Mouse (Mus musculus) cerebellum, adult 8-10 months (tissue): ENCODE data around the gene Notch2.

Source experiments
- DNase-seq: peaks from one replicate; pipeline ENCODE4 v3.0.0; 2022

Gene Notch2

DNA sequence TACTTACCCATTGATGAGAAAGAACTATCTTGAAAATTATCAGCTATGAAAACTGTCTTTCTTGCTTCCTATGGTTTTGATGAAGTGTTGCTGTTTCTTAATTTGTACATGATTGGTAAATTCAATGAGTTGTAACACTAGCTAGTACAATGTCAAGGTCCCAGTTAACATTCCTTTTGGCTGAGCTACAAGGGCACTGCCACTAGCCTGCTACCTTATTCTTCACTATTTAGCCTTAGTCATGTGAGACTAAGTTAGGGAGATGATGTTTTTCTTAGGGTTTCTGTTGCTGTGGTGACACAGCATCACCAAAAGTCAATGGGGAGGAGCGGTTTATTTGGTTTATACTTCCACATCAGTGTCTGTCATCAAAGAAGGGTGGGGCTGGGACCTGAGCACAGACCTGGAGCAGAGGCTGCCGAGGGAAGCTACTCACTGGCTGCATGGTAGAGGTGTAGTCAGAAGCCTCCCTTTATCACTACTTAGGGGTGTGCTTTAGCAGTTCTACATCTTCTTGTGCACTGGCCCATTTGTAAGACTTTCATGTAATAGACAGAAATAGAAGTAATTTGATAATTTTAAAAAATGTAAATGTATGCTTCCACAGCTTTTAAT, 66.4 kb downstream of the Notch2 start:
- no peak for DNase-seq

DNA sequence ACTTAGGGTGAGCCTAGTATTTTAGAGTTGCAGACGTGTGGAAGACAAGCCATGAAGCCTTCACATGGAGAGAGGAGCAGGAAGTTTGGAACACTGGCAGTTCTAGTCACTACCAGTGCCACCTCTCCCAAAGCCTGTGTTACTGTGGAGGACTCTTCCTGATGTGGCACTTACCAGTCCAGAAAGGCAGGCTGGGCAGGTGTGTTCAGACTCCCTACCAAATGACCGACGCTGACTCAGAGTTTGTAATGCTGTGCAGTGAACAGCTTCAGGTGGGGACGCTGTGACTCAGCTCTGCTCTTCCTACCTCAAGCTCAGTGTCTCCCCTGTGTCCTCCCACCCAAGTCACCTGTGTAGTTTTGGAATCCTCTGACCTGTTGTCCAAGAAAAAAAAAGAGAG, 67.3 kb downstream of the Notch2 start:
- DNase-seq = no peak

DNA sequence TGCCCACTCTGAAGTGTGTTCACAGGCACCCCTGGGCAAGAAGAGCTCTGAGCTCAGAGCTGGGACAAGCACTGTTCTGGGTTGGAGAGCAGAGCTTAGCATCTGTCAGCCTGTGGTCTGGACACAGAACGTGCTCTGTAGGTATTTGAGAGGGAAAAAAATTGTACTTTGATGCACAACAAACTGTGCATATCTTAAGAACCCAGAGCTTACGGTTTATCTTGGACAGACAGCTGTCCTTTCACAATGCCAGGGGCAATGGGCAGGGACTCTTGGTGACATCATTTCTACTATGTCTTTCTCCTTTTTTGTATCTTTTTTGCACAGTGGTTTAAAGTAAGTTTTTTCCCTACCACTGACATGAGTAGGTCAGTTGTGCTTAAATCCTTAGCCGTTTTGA, 68.9 kb downstream of the Notch2 start:
- no peak for DNase-seq

DNA sequence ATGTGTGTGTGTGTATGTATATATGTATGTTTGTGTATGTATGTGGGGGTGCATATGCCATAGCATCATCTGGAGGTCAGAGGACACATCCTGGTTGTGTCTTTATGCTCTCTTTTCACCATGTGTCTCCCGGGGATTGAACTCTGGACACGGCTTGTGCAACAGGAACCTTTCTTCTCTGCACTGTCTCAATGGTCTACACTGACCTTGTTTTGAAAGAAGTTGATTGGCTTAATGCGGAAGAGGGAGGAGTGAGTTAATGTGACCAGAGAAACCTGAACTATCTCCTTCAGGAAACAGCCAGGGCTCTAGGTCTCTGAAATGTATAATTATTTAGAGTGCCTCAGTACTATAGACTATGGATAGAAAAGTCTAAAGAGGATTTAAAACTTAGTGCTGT, 69.6 kb downstream of the Notch2 start:
- no peak for DNase-seq

DNA sequence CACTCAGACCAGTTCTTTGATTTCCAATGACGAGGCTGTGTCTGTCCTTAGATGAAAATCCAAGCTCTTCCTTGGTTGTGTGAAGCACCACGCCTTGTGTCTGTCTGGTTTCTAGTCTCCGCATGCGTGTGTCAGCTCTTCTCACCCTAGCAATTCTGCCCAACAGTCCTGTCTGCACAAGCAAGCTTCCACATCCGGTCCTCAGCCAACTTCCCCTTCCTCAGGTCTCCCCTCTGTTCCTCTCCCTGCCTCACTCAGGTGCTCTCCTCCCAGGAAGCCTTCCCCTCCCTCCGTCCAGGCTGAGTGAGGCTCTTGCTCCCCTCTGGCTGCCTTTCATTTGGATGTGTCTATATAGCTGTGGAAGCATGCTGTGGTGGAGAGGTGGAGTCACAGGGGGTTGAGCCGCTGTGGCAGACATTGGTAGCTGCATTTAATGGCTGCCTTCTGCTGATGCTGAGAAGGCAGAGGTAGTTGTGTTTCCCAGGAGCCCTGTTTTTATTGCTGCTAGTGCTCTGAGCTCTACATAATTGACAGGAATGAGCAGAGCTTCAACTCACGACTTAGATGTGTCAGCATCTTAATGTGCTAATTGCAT, 70.8 kb downstream of the Notch2 start:
- no peak for DNase-seq

DNA sequence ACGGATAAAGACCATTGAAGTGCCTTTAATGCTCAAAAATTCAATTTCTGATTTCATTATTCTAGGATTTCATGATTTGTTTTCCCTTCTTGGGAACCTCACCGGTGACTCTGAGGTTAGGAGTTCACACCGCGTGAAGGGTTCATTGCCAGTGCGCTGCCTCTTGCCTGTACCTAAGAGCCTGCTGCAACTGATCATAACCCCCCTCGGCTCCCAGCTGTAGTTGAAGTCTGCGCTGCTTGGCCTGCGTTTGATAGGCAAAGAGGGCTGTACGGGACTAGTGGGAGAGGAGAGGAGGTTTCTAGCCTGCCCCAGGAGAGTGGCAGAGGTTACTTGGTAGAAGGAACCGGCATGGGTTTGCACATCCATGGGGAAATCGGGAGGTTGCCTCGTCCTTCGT, 71.5 kb downstream of the Notch2 start:
- DNase-seq = no peak

DNA sequence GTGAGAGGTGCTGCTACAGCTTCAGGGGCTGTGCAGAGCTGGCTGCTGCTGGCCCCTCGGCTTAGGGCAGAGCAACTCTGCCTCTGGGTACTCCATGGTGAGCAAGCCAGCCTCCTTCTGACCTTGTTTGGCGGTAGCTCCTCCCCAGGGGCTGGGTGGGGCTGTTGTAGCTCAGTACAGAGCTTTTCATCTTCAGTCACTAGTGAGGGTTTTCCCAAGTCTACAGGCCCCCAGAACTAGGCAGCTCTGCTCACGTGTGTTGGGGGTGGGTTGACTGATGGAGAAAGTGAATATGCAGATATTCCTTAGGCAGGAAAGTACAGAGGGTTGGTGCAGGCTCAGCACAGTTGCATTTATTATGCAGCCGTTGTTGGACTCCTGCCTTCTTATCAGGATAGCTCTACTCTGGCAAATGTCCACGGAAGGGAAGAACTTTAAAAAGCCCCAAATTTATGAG, 72.5 kb downstream of the Notch2 start:
- DNase-seq = no peak

DNA sequence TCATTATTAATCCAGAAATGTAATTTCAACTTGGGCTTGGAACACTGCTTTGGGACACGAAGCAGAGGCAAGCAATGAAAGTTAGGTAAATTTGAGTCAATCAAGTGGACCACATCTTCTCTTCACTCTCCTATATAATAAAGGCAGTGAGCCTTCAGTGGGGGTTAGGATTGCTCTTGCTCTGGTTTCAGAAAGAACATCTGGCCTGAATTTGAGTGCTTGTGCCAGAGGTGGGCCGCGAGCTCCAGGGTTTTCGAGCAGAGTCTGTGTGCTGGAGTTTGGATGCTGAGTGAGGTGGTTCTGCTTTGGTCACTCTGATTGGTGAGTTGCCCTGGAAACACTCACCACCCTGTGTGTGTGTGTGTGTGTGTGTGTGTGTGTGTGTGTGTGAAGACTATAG, 73.1 kb downstream of the Notch2 start:
- no peak for DNase-seq

DNA sequence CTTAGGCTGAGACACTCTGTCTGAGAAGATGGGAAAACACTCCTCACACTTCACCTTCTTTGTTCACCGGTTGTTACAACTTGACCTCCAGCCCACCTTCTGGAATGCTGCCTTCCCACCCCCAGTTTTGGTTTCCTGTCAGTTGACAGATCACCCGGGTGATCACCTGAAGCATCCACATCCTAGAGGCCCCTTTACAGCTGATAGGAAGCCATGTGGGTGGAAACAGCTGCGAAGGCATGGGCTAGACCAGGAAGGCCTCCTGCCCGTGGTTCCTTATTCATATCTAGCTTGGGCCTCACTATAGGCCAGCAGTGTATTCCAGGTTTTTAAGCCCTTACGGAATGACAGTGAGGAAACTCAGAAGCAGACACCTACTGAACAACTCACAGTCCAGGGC, 73.5 kb downstream of the Notch2 start:
- DNase-seq = no peak

DNA sequence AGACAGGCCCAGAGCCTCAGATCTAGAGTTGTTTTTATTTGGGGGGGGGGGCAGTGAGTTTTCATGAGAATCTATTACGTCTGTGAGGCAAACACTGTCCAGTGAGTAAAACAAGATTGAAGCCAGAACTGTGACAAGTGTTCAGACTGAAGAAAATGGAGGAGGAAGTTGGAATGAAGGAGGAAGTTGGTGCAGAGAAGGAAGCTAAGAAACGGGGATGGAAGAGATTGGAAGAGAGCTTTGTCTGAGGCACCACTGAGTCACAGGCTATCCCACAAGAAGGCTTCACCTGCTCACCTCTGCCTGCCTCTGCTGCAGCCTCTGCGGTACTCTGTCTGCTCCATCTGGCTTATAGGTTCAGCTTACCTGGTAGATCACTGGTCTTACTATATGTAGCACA, 74.2 kb downstream of the Notch2 start:
- DNase-seq = no peak

DNA sequence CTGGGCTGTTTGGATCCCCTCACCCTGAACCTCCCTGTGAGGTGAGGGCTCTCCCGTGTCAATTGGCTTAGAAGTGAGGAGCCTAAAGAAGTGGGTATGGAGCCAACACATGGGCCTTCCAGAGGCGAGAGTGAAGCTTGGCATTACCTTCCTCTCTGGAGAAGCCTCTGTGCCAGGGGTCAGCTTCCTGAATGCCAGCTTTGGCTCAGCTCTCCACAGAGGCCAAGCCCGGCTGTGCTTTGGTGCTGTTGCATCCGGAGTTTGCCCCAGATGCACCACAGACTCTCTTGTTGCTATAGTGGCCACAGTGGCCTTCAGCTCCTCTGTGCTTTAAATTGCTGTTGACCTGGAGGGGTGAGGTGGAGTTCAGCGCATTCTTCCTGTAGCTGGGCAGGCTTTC, 76.4 kb downstream of the Notch2 start:
- DNase-seq = no peak

DNA sequence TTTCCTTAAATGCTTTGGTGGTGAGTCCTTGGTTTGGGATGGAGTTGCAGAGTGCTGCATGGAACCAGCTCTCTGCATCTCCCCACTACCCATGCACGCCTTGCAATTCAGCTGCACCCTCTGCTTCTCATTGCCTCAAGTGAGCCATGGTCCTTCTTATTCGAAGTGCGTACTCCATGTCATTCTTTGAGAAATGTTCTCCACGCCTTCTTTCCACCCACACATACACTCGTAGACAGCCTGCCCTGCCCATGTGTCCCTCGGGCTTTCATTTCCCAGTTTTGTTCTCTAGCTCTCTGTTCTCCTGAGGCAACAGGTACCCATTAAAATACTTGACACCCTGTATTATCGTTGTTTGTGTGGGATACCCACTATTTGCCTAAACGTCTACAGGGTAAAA, 76.8 kb downstream of the Notch2 start:
- no peak for DNase-seq

DNA sequence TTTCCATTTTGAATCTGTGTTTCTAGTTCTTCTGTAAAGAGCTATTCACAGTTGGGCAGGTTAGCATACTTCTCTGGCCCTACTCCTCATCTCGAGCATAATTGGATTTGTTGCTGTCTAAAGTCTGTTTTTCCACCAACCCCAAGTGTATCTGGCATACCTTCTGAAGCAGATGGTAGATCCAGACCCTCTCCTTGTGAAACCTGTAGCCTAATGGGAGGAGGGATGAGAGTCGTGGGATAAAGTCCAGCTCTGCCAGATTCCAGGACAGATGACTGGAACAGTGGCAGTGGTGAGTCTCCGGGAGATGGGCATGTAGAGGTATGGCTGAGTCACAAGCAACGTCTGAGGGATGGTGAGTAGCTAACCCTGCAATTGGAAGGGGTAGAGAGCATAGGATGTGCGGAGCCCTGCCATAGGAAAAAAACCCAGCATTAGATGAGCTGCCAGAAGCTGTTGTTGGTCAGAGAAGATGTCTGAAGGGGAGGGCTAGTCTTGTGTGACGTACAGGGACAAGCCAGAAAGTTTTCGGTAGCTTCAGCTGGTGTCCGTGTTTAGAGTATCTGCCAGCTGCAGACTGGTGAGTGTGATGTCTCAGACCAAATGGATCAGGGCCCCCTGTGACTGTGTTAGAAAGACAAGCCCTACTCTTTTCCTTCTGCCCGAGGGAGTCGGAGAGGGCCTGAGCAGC, 79.5 kb downstream of the Notch2 start:
- no peak for DNase-seq

DNA sequence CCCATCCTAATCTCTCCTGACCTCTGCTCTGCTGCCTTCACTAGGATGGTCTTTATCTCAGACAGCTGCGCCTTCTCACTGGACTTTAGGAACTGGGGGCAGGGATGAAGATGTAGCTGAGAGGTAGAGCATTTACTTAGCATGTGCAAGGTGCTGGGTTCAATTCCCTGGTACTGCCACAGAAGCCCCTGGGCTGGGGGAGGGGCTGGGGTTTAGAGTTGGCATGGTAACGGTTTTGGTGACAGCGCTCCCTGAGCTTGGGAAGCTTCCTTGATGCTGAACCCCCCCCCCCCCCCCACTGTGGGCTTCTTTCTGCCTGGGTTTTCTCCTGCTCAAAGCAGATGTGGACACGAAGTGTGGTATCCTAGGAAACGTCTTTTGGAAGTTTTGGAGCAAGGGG, 80.6 kb downstream of the Notch2 start:
- no peak for DNase-seq

DNA sequence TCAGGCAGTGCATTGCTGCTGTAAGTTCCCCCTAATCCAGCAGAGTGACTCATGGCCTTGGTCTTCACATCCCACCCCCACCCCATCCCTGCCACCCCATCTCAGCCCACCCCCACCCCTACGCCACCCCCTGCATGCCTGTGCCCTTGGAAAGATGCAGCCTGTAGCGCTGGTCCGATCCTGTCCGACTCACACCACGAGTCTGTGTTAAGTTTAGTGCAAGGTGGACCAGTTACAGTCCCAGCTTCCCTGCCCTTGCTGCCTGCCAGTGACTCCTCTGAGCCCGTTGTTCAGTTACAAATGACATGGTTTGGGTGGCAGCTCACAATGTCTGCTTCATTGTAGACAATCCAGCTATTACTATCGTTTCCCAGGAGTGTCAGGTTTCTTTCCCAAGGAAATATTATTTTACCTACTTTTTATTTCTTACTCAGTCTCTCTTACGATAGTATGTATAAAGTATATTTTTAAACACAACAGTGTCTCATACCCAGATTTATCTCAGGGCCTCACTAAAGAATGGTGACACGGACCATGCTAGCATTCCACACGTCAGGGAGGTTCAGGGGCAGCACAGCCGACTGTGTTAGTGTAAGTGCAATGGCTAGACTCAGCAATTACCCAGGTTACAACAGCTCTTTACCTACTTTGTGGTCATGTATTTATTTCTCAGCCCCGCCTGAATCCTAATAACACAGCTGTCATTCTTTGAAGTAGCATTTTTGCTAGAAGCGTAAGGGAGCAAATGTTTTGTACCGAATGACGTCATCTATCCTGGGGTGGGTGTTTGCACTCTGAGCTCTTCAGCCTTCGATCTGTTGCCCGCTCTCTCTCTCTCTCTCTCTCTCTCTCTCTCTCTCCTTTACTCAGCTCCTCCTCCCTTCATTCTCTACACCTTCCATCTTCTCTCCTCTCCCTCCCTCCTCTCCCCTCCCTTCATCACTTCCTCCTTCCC, 81.6 kb downstream of the Notch2 start:
- no peak for DNase-seq

DNA sequence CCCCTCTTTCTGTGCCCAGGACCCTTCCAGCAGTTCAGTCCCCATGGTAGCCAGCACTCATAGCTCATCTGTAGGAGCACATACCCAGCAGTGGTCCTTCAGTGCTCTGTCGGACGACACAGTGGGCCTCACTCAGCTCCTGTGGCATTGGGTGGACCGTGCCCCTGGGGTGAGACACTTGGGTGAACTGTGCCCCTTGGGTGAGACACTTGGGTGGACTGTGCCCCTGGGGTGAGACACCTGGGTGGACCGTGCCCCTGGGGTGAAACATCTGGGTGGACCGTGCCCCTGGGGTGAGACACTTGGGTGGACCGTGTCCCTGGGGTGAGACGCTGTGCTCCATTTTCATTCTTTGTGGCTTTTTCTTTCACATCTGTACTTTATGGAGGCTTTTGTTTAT, 83.7 kb downstream of the Notch2 start:
- no peak for DNase-seq

DNA sequence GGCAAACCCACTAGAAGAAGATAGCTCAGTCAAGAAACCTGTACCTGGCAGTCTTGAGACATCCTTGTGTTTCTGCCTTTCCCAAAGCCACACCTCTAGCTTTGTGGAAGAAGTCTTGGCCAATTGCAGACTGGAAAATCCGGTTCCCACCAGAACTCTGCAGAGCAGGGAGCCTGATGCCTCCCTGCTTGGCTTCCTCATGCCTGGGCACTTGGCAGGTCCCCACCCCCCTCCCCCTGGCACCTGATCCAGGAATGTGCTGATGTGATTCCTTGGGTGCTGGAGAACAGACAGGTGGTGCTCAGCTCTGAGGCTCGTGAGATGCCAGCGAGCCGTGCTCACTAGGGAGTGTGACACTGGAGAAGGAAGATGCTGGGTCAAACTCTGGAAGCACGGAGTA, 85.3 kb downstream of the Notch2 start:
- DNase-seq = no peak

DNA sequence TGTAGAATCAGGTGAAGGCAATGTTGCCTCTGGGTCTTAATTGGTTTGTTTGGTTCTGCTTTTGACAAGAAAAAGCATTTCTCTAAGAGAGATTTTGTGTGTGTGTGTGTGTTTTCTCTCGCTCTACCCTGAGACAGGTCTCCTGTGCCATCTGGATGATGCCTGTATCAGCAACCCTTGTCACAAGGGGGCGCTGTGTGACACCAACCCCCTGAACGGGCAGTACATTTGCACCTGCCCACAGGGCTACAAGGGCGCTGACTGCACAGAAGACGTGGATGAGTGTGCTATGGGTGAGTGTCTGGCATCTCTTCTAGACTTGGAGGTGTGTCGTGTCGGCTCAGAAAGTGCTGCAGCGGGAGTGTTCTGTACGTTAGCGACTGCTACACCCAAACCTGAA, 86.0 kb downstream of the Notch2 start:
- DNase-seq = no peak

DNA sequence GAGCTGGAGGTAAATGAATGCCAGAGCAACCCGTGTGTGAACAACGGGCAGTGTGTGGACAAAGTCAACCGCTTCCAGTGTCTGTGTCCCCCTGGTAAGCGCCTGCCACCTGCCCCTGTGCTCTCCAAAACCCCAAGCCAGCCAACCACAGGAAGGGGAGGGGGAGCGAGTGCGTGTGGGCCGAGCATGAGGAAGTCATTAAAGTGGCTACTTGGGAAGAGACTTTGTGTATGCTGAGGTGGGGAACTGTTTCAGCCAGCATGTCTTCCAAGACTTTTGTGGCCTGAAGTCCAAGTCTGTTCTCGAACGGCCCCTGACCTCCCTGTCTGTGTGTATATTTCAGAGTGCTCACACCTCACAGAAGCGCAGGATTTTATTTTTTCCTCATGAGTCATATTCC, 88.2 kb downstream of the Notch2 start:
- no peak for DNase-seq

DNA sequence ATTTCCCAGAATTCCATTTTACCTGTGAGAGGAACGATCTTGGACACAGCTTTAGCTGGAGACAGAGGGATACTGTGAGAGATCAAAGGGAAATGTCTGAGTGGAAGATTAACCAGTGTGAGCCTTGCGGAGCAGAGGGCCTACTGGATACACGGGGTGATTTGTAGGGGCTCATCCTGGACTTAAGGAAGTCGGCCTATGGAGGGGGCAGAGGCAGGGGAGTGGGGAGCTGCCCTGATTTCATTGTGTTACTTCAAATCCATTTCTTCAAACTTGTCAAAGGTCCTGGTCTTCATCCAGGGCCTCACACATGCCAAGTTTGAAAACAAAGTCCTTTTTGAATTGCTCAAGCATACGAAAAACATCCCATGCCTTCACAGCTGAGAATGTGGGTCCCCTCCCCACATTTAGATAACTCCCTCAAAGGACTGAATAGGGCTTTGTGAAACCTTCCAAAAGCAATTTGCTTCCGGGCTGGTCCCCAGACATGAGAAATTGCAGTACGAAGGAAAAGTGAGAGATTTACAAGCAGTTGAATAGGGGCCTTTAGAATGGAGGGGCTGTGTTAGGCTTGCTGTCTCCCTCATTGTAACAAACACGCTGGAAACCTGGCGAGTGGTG, 91.6 kb downstream of the Notch2 start:
- no peak for DNase-seq

DNA sequence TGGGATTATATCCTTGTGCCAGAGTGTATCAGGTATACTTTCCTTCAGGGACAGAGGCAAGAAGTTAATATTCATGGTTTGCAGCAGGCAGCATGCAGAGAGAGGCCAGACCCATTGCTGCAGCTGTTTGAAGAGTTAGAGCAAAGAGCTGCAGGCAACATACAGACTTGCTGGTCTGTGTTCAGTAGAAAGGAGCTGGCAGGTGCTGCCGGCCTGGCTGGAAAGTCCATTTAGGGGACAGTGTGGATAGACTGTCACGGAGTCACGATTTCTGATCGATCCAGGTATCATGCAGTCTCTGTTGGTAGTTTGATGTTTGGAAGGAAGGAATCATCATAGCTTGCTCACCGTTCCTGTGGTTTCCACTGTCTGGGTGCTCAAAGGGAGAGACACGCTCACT, 92.2 kb downstream of the Notch2 start:
- DNase-seq = no peak

DNA sequence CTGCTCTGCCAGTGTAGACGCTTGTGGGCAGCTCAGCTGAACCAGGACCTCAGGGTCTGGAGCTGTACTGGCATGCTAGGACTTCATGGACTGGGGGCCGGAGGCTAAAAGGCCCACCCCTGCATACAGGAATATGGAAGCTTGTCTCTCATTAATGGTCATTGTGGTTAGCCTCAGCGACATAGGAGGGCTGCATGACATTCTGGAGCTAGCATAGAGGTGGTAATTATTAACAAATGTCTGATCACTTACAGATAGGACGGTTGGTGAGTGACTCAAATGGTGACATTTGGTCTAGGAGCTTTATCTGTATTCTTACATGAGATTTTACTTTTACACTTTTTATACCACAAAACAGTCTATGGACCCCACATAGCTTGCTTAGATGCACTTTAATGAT, 92.8 kb downstream of the Notch2 start:
- DNase-seq = no peak
